Mouse (Mus musculus) neutrophil, adult 59 days (primary cell): Measurements from ENCODE around the gene Gadd45a. TPM values are rescaled to one million over a fixed set of nuclear protein-coding genes. Genes with fewer than 3 reads are reported as not detected.

ENCODE experiments used
- total RNA-seq, 2 experiments: library from RNA; stranded (reverse); gene quantifications; 1 replicate in 1 of 2; 2 replicates in 1 of 2; pipeline ENCODE4 v1.2.4; 2023

Gadd45a gene
- total RNA-seq: 100 to 1,000 TPM; 178 to 180 TPM

GRCm38 (mm10) chr6:67036837-67037628 lies at the start of gene Gadd45a:
Gadd45a (minus strand) TSS chr6:67037457.

Other genes starting within 250 kb of the Gadd45a start
- gene Vmn1r39, start 226.8 kb downstream of the Gadd45a start, total RNA-seq: not detected
- gene Gng12, start 141.1 kb downstream of the Gadd45a start, total RNA-seq: 10 to 100 TPM; 59.1 to 61.6 TPM
- gene Serbp1, start 200.7 kb upstream of the Gadd45a start, total RNA-seq: 100 to 1,000 TPM; 162 to 186 TPM